Mouse (Mus musculus): ENCODE results near the gene Hlcs. TPM values are rescaled to one million over a fixed set of nuclear protein-coding genes. Genes with fewer than 3 reads are reported as not detected.

The Hlcs gene
- 7.8 and 9.3 TPM in 2 replicates for polyA plus RNA-seq (2012; rRNA removed)

- peak; percentile 98 for DNase-seq
- Histone ChIP-seq H3K4me3 (ENCODE audit: control insufficient read depth, insufficient read depth, low read length) (peak within 1 kb of the TSS; percentile 91), H3K27me3 (ENCODE audit: control insufficient read depth, insufficient read depth, low read length) (no peaks in the 10 kb centered on the region; the same call in 1 of the 2 replicates), H3K4me1 (replicated peaks; ENCODE audit: control insufficient read depth, insufficient read depth, low read length) (peaks cover 2% of the 10 kb centered on the region), H3K27ac (ENCODE audit: control insufficient read depth, insufficient read depth, low read length) (peak within 1 kb of the TSS; percentile 93), H3K36me3 (ENCODE audit: control insufficient read depth, insufficient read depth, low read length) (no peaks in the 10 kb centered on the region)
- TF ChIP-seq CTCF (IDR thresholded peaks at IDR 0.05; ENCODE audit: borderline replicate concordance, control insufficient read depth, extremely low read depth, insufficient read depth, low read length, poor library complexity) (peak; percentile 100), POLR2A (IDR thresholded peaks at IDR 0.05; ENCODE audit: control insufficient read depth, extremely low read depth, insufficient read depth, low read length, poor library complexity) (peak; percentile 61)
- WGBS, result 1% methylated on average over 64 of the region's 64 CpGs
Measured at GRCm38 (mm10) chr16:94313229-94314030, at the start of gene Hlcs. Gene Hlcs (minus strand): TSS chr16:94313571.

- 71% methylated on average over 10 of the region's 10 CpGs for WGBS
- no peaks in the 10 kb centered on the region for H3K36me3 ChIP-seq (ENCODE audit: control insufficient read depth, insufficient read depth, low read length)
- no peak overlapping the region for H3K4me3 ChIP-seq (ENCODE audit: control insufficient read depth, insufficient read depth, low read length)
- H3K27ac ChIP-seq (ENCODE audit: control insufficient read depth, insufficient read depth, low read length), result no peak overlapping the region
- 0 out of 2 replicates have a peak, but pooled peaks cover 2% of the 10 kb centered on the region for H3K4me1 ChIP-seq (replicated peaks; ENCODE audit: control insufficient read depth, insufficient read depth, low read length)
- TF ChIP-seq CTCF (IDR thresholded peaks at IDR 0.05; ENCODE audit: borderline replicate concordance, control insufficient read depth, extremely low read depth, insufficient read depth, low read length, poor library complexity) (no peak), POLR2A (IDR thresholded peaks at IDR 0.05; ENCODE audit: control insufficient read depth, extremely low read depth, insufficient read depth, low read length, poor library complexity) (no peak)
- no peaks in the 10 kb centered on the region for H3K27me3 ChIP-seq (ENCODE audit: control insufficient read depth, insufficient read depth, low read length)
- DNase-seq, result no peak
Measured at GRCm38 (mm10) chr16:94362174-94362873, 49.0 kb upstream of the Hlcs start.

GRCm38 (mm10) chr16:94360578-94361350 is 47.4 kb upstream of the Hlcs start:
- WGBS, result 95% methylated on average over 13 of the region's 13 CpGs
- TF ChIP-seq POLR2A (IDR thresholded peaks at IDR 0.05; ENCODE audit: control insufficient read depth, extremely low read depth, insufficient read depth, low read length, poor library complexity) (no peak), CTCF (IDR thresholded peaks at IDR 0.05; ENCODE audit: borderline replicate concordance, control insufficient read depth, extremely low read depth, insufficient read depth, low read length, poor library complexity) (no peak)
- H3K27me3 ChIP-seq (ENCODE audit: control insufficient read depth, insufficient read depth, low read length), result no peaks in the 10 kb centered on the region
- H3K4me3 ChIP-seq (ENCODE audit: control insufficient read depth, insufficient read depth, low read length), result no peak overlapping the region
- no peak for DNase-seq
- 0 out of 2 replicates have a peak, but pooled peaks cover 2% of the 10 kb centered on the region for H3K4me1 ChIP-seq (replicated peaks; ENCODE audit: control insufficient read depth, insufficient read depth, low read length)
- H3K27ac ChIP-seq (ENCODE audit: control insufficient read depth, insufficient read depth, low read length), result no peak overlapping the region
- H3K36me3 ChIP-seq (ENCODE audit: control insufficient read depth, insufficient read depth, low read length), result no peaks in the 10 kb centered on the region

- TF ChIP-seq POLR2A (IDR thresholded peaks at IDR 0.05; ENCODE audit: control insufficient read depth, extremely low read depth, insufficient read depth, low read length, poor library complexity) (no peak), CTCF (IDR thresholded peaks at IDR 0.05; ENCODE audit: borderline replicate concordance, control insufficient read depth, extremely low read depth, insufficient read depth, low read length, poor library complexity) (no peak)
- DNase-seq, result no peak
- WGBS, result 92% methylated on average over 3 of the region's 3 CpGs
- Histone ChIP-seq H3K27me3 (ENCODE audit: control insufficient read depth, insufficient read depth, low read length) (no peaks in the 10 kb centered on the region), H3K27ac (ENCODE audit: control insufficient read depth, insufficient read depth, low read length) (no peak overlapping the region), H3K4me3 (ENCODE audit: control insufficient read depth, insufficient read depth, low read length) (no peak overlapping the region), H3K4me1 (replicated peaks; ENCODE audit: control insufficient read depth, insufficient read depth, low read length) (0 out of 2 replicates have a peak, but pooled peaks cover 2% of the 10 kb centered on the region), H3K36me3 (ENCODE audit: control insufficient read depth, insufficient read depth, low read length) (no peaks in the 10 kb centered on the region)
Measured at GRCm38 (mm10) chr16:94358091-94358490, 44.7 kb upstream of the Hlcs start.

GRCm38 (mm10) chr16:94356776-94357494 is 43.6 kb upstream of the Hlcs start:
- Histone ChIP-seq H3K4me1 (replicated peaks; ENCODE audit: control insufficient read depth, insufficient read depth, low read length) (0 out of 2 replicates have a peak, but pooled peaks cover 2% of the 10 kb centered on the region), H3K27me3 (ENCODE audit: control insufficient read depth, insufficient read depth, low read length) (no peaks in the 10 kb centered on the region), H3K4me3 (ENCODE audit: control insufficient read depth, insufficient read depth, low read length) (no peak overlapping the region), H3K36me3 (ENCODE audit: control insufficient read depth, insufficient read depth, low read length) (no peaks in the 10 kb centered on the region), H3K27ac (ENCODE audit: control insufficient read depth, insufficient read depth, low read length) (no peak overlapping the region)
- no peak for DNase-seq
- 87% methylated on average over 11 of the region's 11 CpGs for WGBS
- TF ChIP-seq CTCF (IDR thresholded peaks at IDR 0.05; ENCODE audit: borderline replicate concordance, control insufficient read depth, extremely low read depth, insufficient read depth, low read length, poor library complexity) (no peak), POLR2A (IDR thresholded peaks at IDR 0.05; ENCODE audit: control insufficient read depth, extremely low read depth, insufficient read depth, low read length, poor library complexity) (no peak)

Measured in thymus, adult 2 months (tissue).